Mouse (Mus musculus) layer of hippocampus, adult 18-20 months (tissue): ENCODE results near the gene Slc17a3. TPM values are rescaled to one million over a fixed set of nuclear protein-coding genes. Genes with fewer than 3 reads are reported as not detected.

ENCODE experiments used
- DNase-seq, 2 experiments: peaks; one replicate each; pipeline ENCODE4 v3.0.0; 2022; ENCODE audit warnings: low spot score in 2 of 2
- total RNA-seq, 2 experiments: library from RNA; stranded (reverse); gene quantifications; 2 replicates each; pipeline ENCODE4 v1.2.3; 2021

Slc17a3 gene
- total RNA-seq, 2 experiments from 2014 or later: not detected

DNA sequence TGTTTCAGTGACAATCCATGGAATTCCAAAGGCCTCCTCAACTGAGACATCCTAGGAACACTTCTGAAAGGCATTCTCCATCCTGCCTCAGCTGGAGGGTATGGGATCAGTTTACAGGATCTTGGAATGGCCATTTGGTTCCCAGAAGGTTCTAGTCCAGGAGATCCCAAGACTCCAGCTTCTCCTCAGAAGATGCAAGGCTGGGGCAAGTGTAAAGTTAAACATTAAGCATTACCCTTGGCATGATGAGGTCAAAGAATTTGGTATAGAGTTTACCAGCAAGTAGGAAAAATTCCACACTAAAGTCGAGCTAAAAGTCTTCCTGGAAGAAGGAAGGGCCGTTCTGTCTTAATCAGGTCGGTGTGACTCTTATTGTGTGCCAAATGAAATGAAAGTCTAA lies 30.8 kb downstream of the Slc17a3 start:
- no peak for DNase-seq

DNA sequence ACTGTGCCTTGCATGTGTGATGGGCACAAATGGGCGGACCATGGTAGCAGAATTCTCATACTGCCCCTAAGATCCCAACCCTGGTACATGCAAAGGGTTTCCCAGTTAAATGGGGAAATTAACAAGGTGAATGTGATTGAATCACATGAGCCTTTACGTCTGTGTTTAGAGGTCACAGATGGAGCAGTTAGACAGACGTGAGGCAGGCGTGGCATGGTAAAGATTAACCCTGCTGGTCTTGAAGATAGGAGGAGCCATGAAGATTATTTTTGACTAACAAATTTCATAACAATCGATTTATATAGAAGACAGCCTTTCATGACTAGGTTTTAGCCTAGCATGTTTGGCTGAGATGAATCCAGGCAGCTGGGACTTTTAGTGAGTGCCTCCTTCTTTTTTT lies 33.9 kb downstream of the Slc17a3 start:
- DNase-seq: no peak

DNA sequence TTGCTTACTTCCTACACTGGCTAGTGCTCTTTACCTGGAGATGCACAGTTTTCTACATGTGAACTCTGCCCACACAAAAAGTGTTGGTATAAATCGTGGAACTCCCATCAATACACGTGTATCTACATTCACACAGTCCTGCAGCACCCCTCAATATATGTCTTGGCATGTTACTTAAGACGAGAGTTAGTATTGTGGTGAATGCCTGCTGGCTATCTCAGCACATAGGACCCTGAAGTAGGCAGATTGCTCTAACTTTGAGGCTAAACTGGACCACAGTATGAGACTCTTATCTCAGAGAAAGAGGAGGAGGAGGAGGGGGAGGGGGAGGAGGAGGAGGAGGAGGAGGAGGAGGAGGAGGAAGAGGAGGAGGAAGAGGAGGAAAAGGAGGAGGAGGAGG lies 39.9 kb downstream of the Slc17a3 start:
- no peak for DNase-seq

DNA sequence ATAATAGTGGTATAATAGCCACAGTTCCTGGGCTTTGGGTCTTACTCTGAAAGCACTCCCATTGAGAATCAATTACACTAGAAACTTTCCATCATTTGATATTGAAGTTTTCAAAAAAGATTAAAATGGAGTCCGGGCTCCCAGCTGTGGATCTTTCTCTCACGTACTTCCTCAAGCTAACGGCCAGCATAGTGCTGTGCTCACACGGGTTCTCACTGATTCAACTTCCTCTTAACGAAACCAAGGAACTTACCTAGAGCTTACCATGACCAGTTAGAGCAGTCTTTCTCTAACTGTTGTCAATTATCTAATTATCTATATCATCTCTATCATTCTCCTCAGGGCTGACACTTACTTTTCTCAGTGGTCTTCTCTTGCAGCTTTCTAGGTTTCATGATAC lies 40.4 kb downstream of the Slc17a3 start:
- no peak for DNase-seq

DNA sequence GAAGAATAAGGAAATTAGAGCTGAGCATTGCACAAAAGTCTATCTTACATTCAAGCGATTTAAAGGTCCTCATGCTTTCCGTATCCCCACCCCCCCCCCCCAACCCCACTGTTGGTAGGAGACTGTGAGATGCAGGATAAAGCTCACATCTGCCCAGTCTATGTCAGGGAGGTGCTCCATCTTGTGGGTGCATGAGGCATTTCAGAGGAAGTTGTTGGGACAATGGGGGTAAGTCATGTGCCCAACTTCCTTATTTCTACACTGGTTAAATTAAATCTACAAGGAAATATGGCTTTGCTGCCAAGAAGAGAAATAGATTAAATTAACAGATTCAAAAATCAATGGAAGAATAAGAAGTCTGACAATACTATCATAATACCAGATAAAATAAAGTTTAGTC lies 46.3 kb downstream of the Slc17a3 start:
- no peak for DNase-seq

DNA sequence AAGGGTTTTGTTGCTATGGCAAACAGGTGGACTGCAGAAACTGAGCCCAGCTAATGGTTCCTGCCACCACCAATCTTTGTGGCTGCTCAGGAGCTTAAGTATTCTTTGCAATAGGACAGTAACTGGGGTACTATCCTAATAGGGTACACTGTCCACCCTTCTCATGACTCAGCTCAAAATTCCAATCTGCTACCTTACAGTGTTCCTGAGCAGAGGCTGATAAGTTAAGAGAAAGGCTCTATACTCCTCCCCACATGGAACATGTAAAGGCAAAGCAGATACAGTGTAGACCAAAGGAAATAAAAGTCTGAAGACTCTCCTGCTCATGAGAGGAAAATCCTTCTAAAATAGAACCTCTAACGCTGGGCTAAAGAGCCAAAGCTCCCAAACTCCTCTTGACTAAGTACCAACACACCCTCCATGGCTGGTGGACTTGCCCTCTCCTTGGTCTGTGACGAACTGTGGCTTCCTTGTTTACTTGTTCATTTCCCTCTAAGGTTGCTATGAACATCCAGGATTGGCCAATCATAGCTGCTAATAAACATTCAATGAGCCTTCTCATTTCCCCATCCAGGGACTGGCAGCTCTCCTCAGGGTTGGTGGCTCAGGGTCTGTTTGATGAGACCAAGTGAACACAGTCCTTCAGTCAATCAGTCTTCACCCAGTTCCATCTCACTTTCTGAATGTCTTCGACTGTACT lies 47.9 kb downstream of the Slc17a3 start:
- DNase-seq: no peak

GRCm38 (mm10) chr13:23889011-23889605 lies 49.9 kb downstream of the Slc17a3 start:
- DNase-seq: no peak

- no peak for DNase-seq
These were observed 53.5 kb downstream of the Slc17a3 start for GRCm38 (mm10) chr13:23892592-23893268.

- DNase-seq: no peak
These were observed 54.0 kb downstream of the Slc17a3 start for GRCm38 (mm10) chr13:23893269-23893593.

DNA sequence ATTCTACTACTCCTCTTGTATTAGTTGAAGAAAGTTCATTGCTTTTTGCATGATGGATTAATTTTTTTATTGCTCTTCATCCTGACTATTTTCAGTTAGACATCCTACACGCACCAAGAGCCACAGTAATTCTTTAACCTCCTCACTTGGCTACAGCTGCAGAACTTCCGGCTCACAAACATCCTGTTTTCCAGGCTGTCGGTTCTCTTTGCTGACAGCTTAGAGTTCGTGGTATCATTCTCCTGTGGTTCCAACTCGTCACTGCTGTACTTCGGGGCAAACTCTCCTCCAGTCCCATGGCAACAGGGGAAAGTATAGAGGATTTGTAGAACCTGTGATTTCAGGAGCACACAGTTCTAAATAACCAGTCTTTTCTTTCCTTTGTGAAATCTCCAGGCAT lies 59.0 kb downstream of the Slc17a3 start:
- no peak for DNase-seq

DNA sequence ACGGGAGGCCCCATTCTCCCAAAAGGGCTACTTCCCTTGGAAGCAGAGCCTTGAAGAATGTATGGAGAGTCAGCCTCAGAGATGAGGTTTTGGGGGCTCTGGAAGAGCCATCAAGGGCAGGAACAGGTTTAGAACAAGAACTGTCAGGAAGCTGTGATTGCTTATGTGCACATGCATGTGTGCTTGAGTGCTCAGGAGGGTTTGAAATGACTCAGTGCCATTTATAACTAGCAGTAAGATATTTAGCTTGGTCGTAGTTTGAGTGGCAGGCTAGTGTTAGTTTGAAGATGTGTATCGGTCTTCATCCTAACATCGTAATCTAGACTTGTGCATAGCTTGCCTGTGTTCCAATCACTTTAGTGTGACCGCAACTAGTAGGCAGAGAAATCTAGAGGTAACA lies 67.7 kb downstream of the Slc17a3 start:
- DNase-seq: no peak

DNA sequence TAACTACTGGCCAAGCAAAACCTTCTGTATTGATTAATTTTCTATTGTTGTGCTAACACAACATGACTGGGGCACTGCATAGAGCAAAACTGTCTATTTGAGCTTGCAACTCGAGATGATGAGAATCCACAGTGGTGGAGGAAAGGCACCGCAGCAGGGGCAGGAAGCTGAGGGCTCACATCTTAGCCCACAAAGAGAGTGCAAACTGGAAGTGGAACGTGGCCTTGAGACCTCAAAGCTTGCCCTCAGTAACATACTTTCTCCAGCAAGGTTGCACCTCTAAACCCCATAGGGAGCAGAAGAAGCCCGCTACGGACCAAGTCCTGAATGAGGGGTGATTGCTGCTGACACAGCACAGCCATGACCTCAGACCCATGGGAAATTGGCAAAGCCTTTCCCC lies 70.9 kb downstream of the Slc17a3 start:
- no peak for DNase-seq

Other genes starting within 250 kb of the Slc17a3 start
- 10 to 100 TPM; 10.2 to 11.3 TPM for gene Hist1h2be, start 218.3 kb upstream of the Slc17a3 start, total RNA-seq
- gene Hist1h1e, start 216.9 kb upstream of the Slc17a3 start, total RNA-seq: 10 to 100 TPM; 41.8 to 45.0 TPM
- 1 to 10 TPM; 2.3 to 3.4 TPM for gene Hist1h2ac, start 155.5 kb upstream of the Slc17a3 start, total RNA-seq
- 10 to 100 TPM; 53.5 to 63.1 TPM for gene Hist1h2bc, start 155.2 kb upstream of the Slc17a3 start, total RNA-seq
- not detected for gene Hist1h1t, start 143.6 kb upstream of the Slc17a3 start, total RNA-seq
- 100 to 1,000 TPM; 104 to 112 TPM for gene Hist1h4c, start 141.0 kb upstream of the Slc17a3 start, total RNA-seq
- 1 to 10 TPM; 4.1 to 4.2 TPM for gene Hfe, start 128.6 kb upstream of the Slc17a3 start, total RNA-seq
- gene Hist1h1c, start 100.6 kb upstream of the Slc17a3 start, total RNA-seq: 10 to 100 TPM; 47.0 to 47.3 TPM
- under 1 TPM; 0.62 to 0.63 TPM for gene Hist1h3c, start 93.8 kb upstream of the Slc17a3 start, total RNA-seq
- 10 to 100 TPM; 15.7 to 19.5 TPM for gene Hist1h2bb, start 92.7 kb upstream of the Slc17a3 start, total RNA-seq
- 10 to 100 TPM; 28.1 to 35.2 TPM for gene Hist1h2ab, start 88.3 kb upstream of the Slc17a3 start, total RNA-seq
- gene Hist1h3b, start 87.2 kb upstream of the Slc17a3 start, total RNA-seq: 1 to 10 TPM; 7.6 to 9.4 TPM
- gene Hist1h4b, start 82.4 kb upstream of the Slc17a3 start, total RNA-seq: 10 to 100 TPM; 73.0 to 74.7 TPM
- 10 to 100 TPM; 42.9 to 49.4 TPM for gene Hist1h4a, start 78.2 kb upstream of the Slc17a3 start, total RNA-seq
- 10 to 100 TPM; 27.5 to 33.9 TPM for gene Hist1h3a, start 77.0 kb upstream of the Slc17a3 start, total RNA-seq
- gene Hist1h1a, start 75.8 kb upstream of the Slc17a3 start, total RNA-seq: 10 to 100 TPM; 15.7 to 16.5 TPM
- not detected for gene Trim38, start 69.5 kb upstream of the Slc17a3 start, total RNA-seq
- gene Slc17a2, start 32.4 kb upstream of the Slc17a3 start, total RNA-seq: not detected
- not detected for gene Slc17a1, start 28.3 kb downstream of the Slc17a3 start, total RNA-seq
- gene Slc17a4, start 75.6 kb downstream of the Slc17a3 start, total RNA-seq: not detected
- not detected for gene Hist1h2ba, start 94.7 kb downstream of the Slc17a3 start, total RNA-seq
- gene Hist1h2aa, start 95.0 kb downstream of the Slc17a3 start, total RNA-seq: not detected
- 1 to 10 TPM; 1.7 to 3.6 TPM for gene Scgn, start 151.8 kb downstream of the Slc17a3 start, total RNA-seq